Mouse (Mus musculus) E14TG2a.4 (cell line): ENCODE data around the gene Trdmt1.

Source experiments
- H3K27me3 ChIP-seq: 2 replicates; pipeline ENCODE4 v1.6.1; 2014; ENCODE audit warnings: low read length, control low read depth; ENCODE audit not compliant: insufficient read depth
- H3K36me3 ChIP-seq: 2 replicates; pipeline ENCODE4 v1.6.1; 2014; ENCODE audit warnings: low read length, control low read depth; ENCODE audit not compliant: insufficient read depth
- H3K4me1 ChIP-seq: replicated peaks from 2 replicates; pipeline ENCODE4 v1.6.1; 2014; ENCODE audit warnings: low read depth, low read length, control low read depth
- H3K4me3 ChIP-seq: replicated peaks from 2 replicates; pipeline ENCODE4 v1.5.1; 2014; ENCODE audit warnings: mild to moderate bottlenecking, low read length
- H3K9me3 ChIP-seq: 2 replicates; pipeline ENCODE4 v1.6.1; 2014; ENCODE audit warnings: low read length, control low read depth
- CTCF ChIP-seq: conservative IDR thresholded peaks from 2 replicates; pipeline ENCODE4 v1.5.1; 2014; ENCODE audit warnings: low read length
- NANOG ChIP-seq: IDR thresholded peaks from 2 replicates; pipeline ENCODE4 v1.6.1; 2014; ENCODE audit warnings: borderline replicate concordance, low read length, mixed read lengths
- POU5F1 ChIP-seq: IDR thresholded peaks from 2 replicates; pipeline ENCODE4 v1.6.1; 2014; ENCODE audit warnings: low read length, borderline replicate concordance

The Trdmt1 gene

GRCm38 (mm10) chr2:13523540-13524456 is 20.7 kb downstream of the Trdmt1 start:
- H3K4me1 ChIP-seq: no peaks in the 10 kb centered on the region

DNA sequence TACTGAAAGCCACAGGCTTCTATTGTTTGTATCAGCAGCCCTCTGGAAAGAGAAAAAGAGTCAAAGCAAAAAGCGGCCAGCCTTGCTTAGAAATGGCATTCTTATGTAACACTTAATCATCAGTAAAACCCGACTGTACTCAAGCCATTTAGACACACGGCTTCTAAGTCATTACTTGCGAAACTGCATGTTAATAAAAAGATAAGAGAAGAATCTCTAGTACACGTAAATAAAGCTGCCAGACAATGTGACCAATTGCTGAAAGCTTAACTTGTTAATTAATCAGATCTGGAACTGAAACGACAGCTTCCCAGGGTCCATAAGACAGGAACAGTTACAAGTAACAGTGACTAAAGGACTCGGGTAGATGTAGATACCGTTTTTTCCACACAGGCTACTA is 22.4 kb downstream of the Trdmt1 start:
- Histone ChIP-seq H3K9me3 (no peaks in the 10 kb centered on the region), H3K27me3 (no peaks in the 10 kb centered on the region), H3K4me3 (no peak overlapping the region), H3K36me3 (no peaks in the 10 kb centered on the region), H3K4me1 (no peaks in the 10 kb centered on the region)
- no peak for TF ChIP-seq NANOG
- TF ChIP-seq POU5F1: no peak
- no peak for TF ChIP-seq CTCF

More at GRCm38 (mm10) chr2:13523540-13524456, 20.7 kb downstream of the Trdmt1 start:
- TF ChIP-seq POU5F1: no peak
- TF ChIP-seq CTCF: no peak
- TF ChIP-seq NANOG: no peak
- Histone ChIP-seq H3K9me3 (no peaks in the 10 kb centered on the region), H3K27me3 (no peaks in the 10 kb centered on the region), H3K36me3 (no peaks in the 10 kb centered on the region), H3K4me3 (no peak overlapping the region)

- Histone ChIP-seq H3K4me3 (no peak overlapping the region), H3K36me3 (no peaks in the 10 kb centered on the region), H3K27me3 (no peaks in the 10 kb centered on the region), H3K9me3 (no peaks in the 10 kb centered on the region), H3K4me1 (no peaks in the 10 kb centered on the region)
- TF ChIP-seq NANOG (no peak), POU5F1 (no peak), CTCF (no peak)
These were observed 29.5 kb downstream of the Trdmt1 start for GRCm38 (mm10) chr2:13514949-13515348.

- Histone ChIP-seq H3K4me3 (no peak overlapping the region), H3K4me1 (peaks cover 3% of the 10 kb centered on the region), H3K9me3 (no peaks in the 10 kb centered on the region), H3K36me3 (no peaks in the 10 kb centered on the region), H3K27me3 (no peaks in the 10 kb centered on the region)
- TF ChIP-seq POU5F1 (no peak), NANOG (no peak), CTCF (no peak)
These were observed 41.8 kb downstream of the Trdmt1 start for GRCm38 (mm10) chr2:13502717-13503116.

DNA sequence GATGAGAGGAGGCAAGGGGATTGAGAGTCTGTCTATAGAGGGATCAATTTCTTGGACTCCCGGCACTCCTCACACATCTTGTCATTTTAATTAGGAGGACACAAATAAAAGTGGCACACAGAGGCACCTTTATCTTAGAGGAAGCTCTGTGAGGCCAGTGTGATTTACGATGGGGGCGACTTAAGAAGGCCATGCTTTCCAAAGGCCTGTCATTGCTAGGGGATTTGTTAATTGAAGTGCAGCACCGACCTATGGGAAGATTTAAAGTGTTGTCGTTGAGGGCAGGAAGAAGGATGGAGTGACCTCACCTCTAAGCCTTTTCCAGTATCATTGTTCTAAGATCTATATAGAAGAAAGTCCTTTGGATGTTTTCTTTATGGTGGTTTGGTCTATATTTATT is 42.9 kb downstream of the Trdmt1 start:
- Histone ChIP-seq H3K4me3 (no peak overlapping the region), H3K36me3 (no peaks in the 10 kb centered on the region), H3K27me3 (no peaks in the 10 kb centered on the region), H3K4me1 (no peaks in the 10 kb centered on the region), H3K9me3 (no peaks in the 10 kb centered on the region)
- TF ChIP-seq NANOG (no peak), CTCF (no peak), POU5F1 (no peak)

DNA sequence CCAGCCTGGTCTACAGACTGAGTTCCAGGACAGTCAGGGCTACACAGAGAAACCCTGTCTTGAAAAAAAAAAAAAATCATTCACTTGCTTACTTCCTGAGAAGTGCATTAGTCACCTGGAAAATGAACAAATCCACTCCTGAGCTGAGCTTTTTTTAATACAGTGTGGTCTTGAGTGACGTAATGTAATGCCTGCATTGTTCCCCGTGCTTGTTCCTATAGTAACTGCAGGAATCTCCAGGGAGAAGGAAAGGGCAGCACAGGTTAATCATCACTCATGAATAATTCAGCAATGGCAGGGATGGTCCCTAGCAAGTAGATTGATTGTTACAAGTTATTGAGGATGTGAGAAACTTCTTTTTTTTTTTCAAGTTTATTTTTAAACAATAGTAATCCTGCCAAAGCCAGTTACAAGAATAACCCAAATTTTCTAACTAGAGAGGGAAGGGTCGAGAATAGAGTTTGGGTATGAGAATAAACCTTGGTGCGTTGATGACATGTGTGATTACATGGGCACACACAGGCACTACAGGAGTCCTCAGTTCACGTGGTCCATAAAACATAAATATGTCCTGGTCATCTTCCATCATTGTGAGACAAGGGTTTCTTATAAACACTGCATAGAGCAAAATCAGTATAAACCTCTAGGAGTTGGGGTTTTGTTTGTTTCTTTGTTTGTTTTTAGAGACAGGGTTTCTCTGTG is 44.0 kb downstream of the Trdmt1 start:
- TF ChIP-seq CTCF (no peak), NANOG (no peak), POU5F1 (no peak)
- H3K36me3 ChIP-seq: no peaks in the 10 kb centered on the region
- H3K9me3 ChIP-seq: no peaks in the 10 kb centered on the region
- no peak overlapping the region for H3K4me3 ChIP-seq
- H3K4me1 ChIP-seq: no peaks in the 10 kb centered on the region
- no peaks in the 10 kb centered on the region for H3K27me3 ChIP-seq

- no peaks in the 10 kb centered on the region for H3K36me3 ChIP-seq
- no peak for TF ChIP-seq CTCF
- no peak for TF ChIP-seq NANOG
- no peak for TF ChIP-seq POU5F1
- H3K4me3 ChIP-seq: no peak overlapping the region
- no peaks in the 10 kb centered on the region for H3K27me3 ChIP-seq
- H3K4me1 ChIP-seq: no peaks in the 10 kb centered on the region
- no peaks in the 10 kb centered on the region for H3K9me3 ChIP-seq
These were observed 45.3 kb downstream of the Trdmt1 start for GRCm38 (mm10) chr2:13499196-13499595.

DNA sequence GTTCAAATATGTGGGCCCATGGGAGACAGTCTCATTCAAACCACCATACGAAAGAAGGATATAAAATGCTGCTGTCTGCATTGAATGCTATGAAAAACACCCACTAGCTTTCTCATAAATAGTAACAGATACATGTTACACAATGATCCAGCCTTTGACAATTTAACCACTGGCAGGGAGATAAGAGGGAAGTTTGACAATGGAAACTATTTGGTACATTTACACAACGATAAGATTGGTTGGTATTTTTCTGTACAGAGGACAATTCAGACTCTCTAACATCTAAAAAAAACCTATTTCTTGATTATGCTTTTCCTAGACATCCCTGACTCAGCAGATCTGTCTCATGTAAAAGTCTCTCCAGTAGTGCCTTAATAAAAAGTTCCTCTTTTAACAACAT is 48.4 kb downstream of the Trdmt1 start:
- H3K9me3 ChIP-seq: no peaks in the 10 kb centered on the region
- H3K27me3 ChIP-seq: no peaks in the 10 kb centered on the region
- TF ChIP-seq POU5F1: no peak
- no peak for TF ChIP-seq CTCF
- no peak for TF ChIP-seq NANOG
- H3K4me3 ChIP-seq: no peak overlapping the region
- no peaks in the 10 kb centered on the region for H3K36me3 ChIP-seq
- peaks cover 15% of the 10 kb centered on the region for H3K4me1 ChIP-seq
